Mouse (Mus musculus) midbrain, postnatal 0 days (tissue): ENCODE results near the gene Kif28. TPM values are rescaled to one million over a fixed set of nuclear protein-coding genes. Genes with fewer than 3 reads are reported as not detected.
"Not testable (repeated sequence)": the region's sequence is repeated elsewhere in the genome, so short reads cannot be mapped to it uniquely, and the experiment has no call there.

Source experiments
- ATAC-seq: fragments of 200-750 bp; cut with Nextera tagmentation; 2 replicates; pipeline ENCODE4 v1.8.0; 2017; ENCODE audit warnings: moderate number of reproducible peaks, mild to moderate bottlenecking, moderate TSS enrichment, moderate library complexity; ENCODE audit not compliant: low FRiP score
- DNase-seq: peaks from one replicate; pipeline ENCODE4 v3.0.0-alpha.2; 2015; ENCODE audit warnings: low spot score
- H3K27ac ChIP-seq: fragments of 300-500 bp; sonication (generic); 2 replicates; pipeline ENCODE4 v1.5.1; 2014; ENCODE audit warnings: low read depth, mild to moderate bottlenecking, low read length, mixed read lengths
- H3K27me3 ChIP-seq: fragments of 300-500 bp; sonication (generic); 2 replicates; pipeline ENCODE4 v1.6.1; 2014; ENCODE audit warnings: low read length, control low read depth, mixed read lengths; ENCODE audit not compliant: insufficient read depth
- H3K36me3 ChIP-seq: fragments of 300-500 bp; sonication (generic); 2 replicates; pipeline ENCODE4 v1.6.1; 2014; ENCODE audit warnings: low read length, control low read depth, mixed read lengths; ENCODE audit not compliant: insufficient read depth
- H3K4me1 ChIP-seq: fragments of 300-500 bp; sonication (generic); 2 replicates; pipeline ENCODE4 v1.6.1; 2014; ENCODE audit warnings: mild to moderate bottlenecking, control low read depth, antibody characterized with exemption, low read length, mixed read lengths; ENCODE audit not compliant: insufficient read depth
- H3K4me2 ChIP-seq: fragments of 300-500 bp; sonication (generic); 2 replicates; pipeline ENCODE4 v1.6.1; 2014; ENCODE audit warnings: low read depth, mild to moderate bottlenecking, low read length, mixed read lengths; ENCODE audit not compliant: poor library complexity, severe bottlenecking
- H3K4me3 ChIP-seq: fragments of 300-500 bp; sonication (generic); 2 replicates; pipeline ENCODE4 v1.5.1; 2014; ENCODE audit warnings: low read depth, mild to moderate bottlenecking, low read length, moderate library complexity
- H3K9ac ChIP-seq: fragments of 300-500 bp; sonication (generic); replicated peaks from 2 replicates; pipeline ENCODE4 v1.6.1; 2014; ENCODE audit warnings: mild to moderate bottlenecking, low read length, moderate library complexity, mixed read lengths; ENCODE audit not compliant: poor library complexity, severe bottlenecking
- H3K9me3 ChIP-seq: fragments of 300-500 bp; sonication (generic); 2 replicates; pipeline ENCODE4 v1.6.1; 2016; ENCODE audit warnings: low read length, control low read depth
- CTCF ChIP-seq: IDR thresholded peaks from 2 replicates; pipeline ENCODE4 v1.5.1; 2016; ENCODE audit warnings: antibody characterized with exemption, mild to moderate bottlenecking
- WGBS: fragments of 180-500 bp; shearing (Covaris S2); extraction: QIAGEN DNeasy Blood & Tissue Kit; methylation state at CpG from one replicate; pipeline ENCODE4 v1.1.7; 2014; 5-methylcytosine and 5-hydroxymethylcytosine counted together
- polyA plus RNA-seq: library from polyadenylated mRNA; unstranded; fragments of >200 nt; fragmentation: Nextera tagmentation; extraction: Ambion mirVana; gene quantifications from 2 replicates; pipeline ENCODE4 v1.2.1, GENCODE M21; 2015
- total RNA-seq: library from RNA; depleted of rRNA; stranded (reverse); fragments of >200 nt; gene quantifications from 2 replicates; pipeline ENCODE4 v1.2.3, GENCODE M21; 2014

The Kif28 gene
- total and polyA plus RNA-seq, 2 experiments from 2014 or later, result 0.22 TPM; not detected in 1

- no peak overlapping the region for H3K4me3 ChIP-seq
- no peak overlapping the region for H3K4me2 ChIP-seq
- 95% methylated on average over 6 of the region's 6 CpGs for WGBS
- DNase-seq (no peak), ATAC-seq (no peak)
- H3K27me3 ChIP-seq, result no peaks in the 10 kb centered on the region
- no peak overlapping the region for H3K27ac ChIP-seq
- peaks cover 45% of the 10 kb centered on the region for H3K36me3 ChIP-seq
- no peaks in the 10 kb centered on the region for H3K9me3 ChIP-seq
- H3K9ac ChIP-seq, result no peak overlapping the region
- no peaks in the 10 kb centered on the region for H3K4me1 ChIP-seq
- TF ChIP-seq CTCF, result no peak
Measured at GRCm38 (mm10) chr1:179686348-179686747, 58.7 kb downstream of the Kif28 start.

- not testable (repeated sequence) for DNase-seq, H3K9me3 ChIP-seq, H3K4me1 ChIP-seq, H3K4me3 ChIP-seq, H3K4me2 ChIP-seq, H3K9ac ChIP-seq, H3K27ac ChIP-seq, ATAC-seq, H3K27me3 ChIP-seq
- WGBS, result 92% methylated on average over 9 of the region's 10 CpGs
- peaks cover 49% of the 10 kb centered on the region for H3K36me3 ChIP-seq
Measured at GRCm38 (mm10) chr1:179682753-179683152, 62.3 kb downstream of the Kif28 start.

- peaks cover 52% of the 10 kb centered on the region for H3K36me3 ChIP-seq
- ATAC-seq (no peak), DNase-seq (no peak)
- no peak overlapping the region for H3K4me3 ChIP-seq
- no peaks in the 10 kb centered on the region for H3K4me1 ChIP-seq
- H3K27me3 ChIP-seq, result no peaks in the 10 kb centered on the region
- no peak for TF ChIP-seq CTCF
- no peak overlapping the region for H3K27ac ChIP-seq
- H3K4me2 ChIP-seq, result no peak overlapping the region
- 96% methylated on average over 4 of the region's 4 CpGs for WGBS
- no peaks in the 10 kb centered on the region for H3K9me3 ChIP-seq
- no peak overlapping the region for H3K9ac ChIP-seq
Measured at GRCm38 (mm10) chr1:179679326-179679725, 65.7 kb downstream of the Kif28 start.

- no peaks in the 10 kb centered on the region for H3K9me3 ChIP-seq
- no peaks in the 10 kb centered on the region for H3K4me1 ChIP-seq
- no peak overlapping the region for H3K4me3 ChIP-seq
- no peaks in the 10 kb centered on the region for H3K27me3 ChIP-seq
- no peak for ATAC-seq
- H3K27ac ChIP-seq, result no peak overlapping the region
- H3K9ac ChIP-seq, result no peak overlapping the region
- 93% methylated on average over 2 of the region's 2 CpGs for WGBS
- peaks cover 55% of the 10 kb centered on the region for H3K36me3 ChIP-seq
- no peak for DNase-seq
- TF ChIP-seq CTCF, result no peak
- H3K4me2 ChIP-seq, result no peak overlapping the region
Measured at GRCm38 (mm10) chr1:179677031-179677430, 68.0 kb downstream of the Kif28 start.

- no peak overlapping the region for H3K4me3 ChIP-seq
- H3K9me3 ChIP-seq, result no peaks in the 10 kb centered on the region
- peaks cover 45% of the 10 kb centered on the region for H3K36me3 ChIP-seq
- TF ChIP-seq CTCF, result no peak
- H3K4me1 ChIP-seq, result peaks cover 8% of the 10 kb centered on the region; the same call in 1 of the 2 replicates
- no peak overlapping the region for H3K4me2 ChIP-seq
- no peaks in the 10 kb centered on the region for H3K27me3 ChIP-seq
- ATAC-seq (no peak), DNase-seq (no peak)
- H3K27ac ChIP-seq, result no peak overlapping the region
- H3K9ac ChIP-seq, result no peak overlapping the region
- WGBS, result 88% methylated on average over 3 of the region's 3 CpGs
Measured at GRCm38 (mm10) chr1:179674355-179674754, 70.7 kb downstream of the Kif28 start.

- Histone ChIP-seq H3K27ac (peak overlapping the region; percentile 79), H3K27me3 (no peaks in the 10 kb centered on the region), H3K36me3 (peaks cover 20% of the 10 kb centered on the region; the same call in 1 of the 2 replicates), H3K4me3 (peak overlapping the region; percentile 72), H3K4me1 (peaks cover 11% of the 10 kb centered on the region; the same call in 1 of the 2 replicates), H3K4me2 (peak overlapping the region; percentile 68), H3K9me3 (no peaks in the 10 kb centered on the region), H3K9ac (peak overlapping the region; percentile 77)
- 0 out of 2 replicates have a peak, but pooled peaks have one; percentile 14 for ATAC-seq
- peak; percentile 41 for TF ChIP-seq CTCF
- peak; percentile 62 for DNase-seq
- 14% methylated on average over 12 of the region's 12 CpGs for WGBS
Measured at GRCm38 (mm10) chr1:179668836-179669537, 76.1 kb downstream of the Kif28 start.
